Mouse (Mus musculus): ENCODE data around the gene Hsd17b2. TPM values are rescaled to one million over a fixed set of nuclear protein-coding genes. Genes with fewer than 3 reads are reported as not detected.
"Not testable (repeated sequence)": the region's sequence is repeated elsewhere in the genome, so short reads cannot be mapped to it uniquely, and the experiment has no call there.

Hsd17b2 gene
- polyA plus RNA-seq, 1 experiment from 2014 or later = 0.32 TPM

GRCm38 (mm10) chr8:117714604-117715003 lies 12.9 kb downstream of the Hsd17b2 start:
- no peak overlapping the region for H3K9ac ChIP-seq
- H3K4me3 ChIP-seq = no peak overlapping the region
- ATAC-seq (ENCODE audit: extremely low read depth, insufficient number of reproducible peaks, low FRiP score, low TSS enrichment) = no peak
- H3K27ac ChIP-seq (replicated peaks) = no peak overlapping the region
- 73% methylated on average over 5 of the region's 5 CpGs for WGBS
- no peaks in the 10 kb centered on the region for H3K36me3 ChIP-seq
- H3K4me1 ChIP-seq = no peaks in the 10 kb centered on the region
- H3K4me2 ChIP-seq = no peak overlapping the region
- no peaks in the 10 kb centered on the region for H3K9me3 ChIP-seq
- no peaks in the 10 kb centered on the region for H3K27me3 ChIP-seq (replicated peaks)

GRCm38 (mm10) chr8:117715896-117716295 lies 14.2 kb downstream of the Hsd17b2 start:
- Histone ChIP-seq H3K4me1 (no peaks in the 10 kb centered on the region), H3K27ac (replicated peaks) (no peak overlapping the region), H3K9me3 (no peaks in the 10 kb centered on the region), H3K4me2 (no peak overlapping the region), H3K36me3 (no peaks in the 10 kb centered on the region), H3K27me3 (replicated peaks) (no peaks in the 10 kb centered on the region), H3K4me3 (no peak overlapping the region), H3K9ac (no peak overlapping the region)
- ATAC-seq (ENCODE audit: extremely low read depth, insufficient number of reproducible peaks, low FRiP score, low TSS enrichment) = no peak
- WGBS = 67% methylated on average over 5 of the region's 5 CpGs

- Histone ChIP-seq H3K4me1 (no peaks in the 10 kb centered on the region), H3K36me3 (no peaks in the 10 kb centered on the region), H3K27ac (replicated peaks) (no peak overlapping the region), H3K9ac (no peak overlapping the region), H3K4me3 (no peak overlapping the region), H3K9me3 (0 out of 2 replicates have a peak, but pooled peaks cover 2% of the 10 kb centered on the region), H3K27me3 (replicated peaks) (no peaks in the 10 kb centered on the region), H3K4me2 (no peak overlapping the region)
- no peak for ATAC-seq (ENCODE audit: extremely low read depth, insufficient number of reproducible peaks, low FRiP score, low TSS enrichment)
- 69% methylated on average over 14 of the region's 14 CpGs for WGBS
Measured at GRCm38 (mm10) chr8:117718152-117718860, 16.6 kb downstream of the Hsd17b2 start.

GRCm38 (mm10) chr8:117726467-117726866 lies 24.8 kb downstream of the Hsd17b2 start:
- H3K27ac ChIP-seq (replicated peaks) = no peak overlapping the region
- no peaks in the 10 kb centered on the region for H3K27me3 ChIP-seq (replicated peaks)
- H3K4me3 ChIP-seq = no peak overlapping the region
- H3K4me1 ChIP-seq = no peaks in the 10 kb centered on the region
- no peak overlapping the region for H3K9ac ChIP-seq
- ATAC-seq (ENCODE audit: extremely low read depth, insufficient number of reproducible peaks, low FRiP score, low TSS enrichment) = no peak
- H3K4me2 ChIP-seq = no peak overlapping the region
- WGBS = 62% methylated on average over 7 of the region's 7 CpGs
- H3K36me3 ChIP-seq = no peaks in the 10 kb centered on the region
- H3K9me3 ChIP-seq = 0 out of 2 replicates have a peak, but pooled peaks cover 2% of the 10 kb centered on the region

- Histone ChIP-seq H3K36me3 (no peaks in the 10 kb centered on the region), H3K9ac (no peak overlapping the region), H3K27ac (replicated peaks) (no peak overlapping the region), H3K4me1 (no peaks in the 10 kb centered on the region), H3K9me3 (0 out of 2 replicates have a peak, but pooled peaks cover 2% of the 10 kb centered on the region), H3K4me3 (no peak overlapping the region), H3K4me2 (no peak overlapping the region), H3K27me3 (replicated peaks) (no peaks in the 10 kb centered on the region)
- no peak for ATAC-seq (ENCODE audit: extremely low read depth, insufficient number of reproducible peaks, low FRiP score, low TSS enrichment)
- 68% methylated on average over 5 of the region's 5 CpGs for WGBS
Measured at GRCm38 (mm10) chr8:117727561-117727960, 25.9 kb downstream of the Hsd17b2 start.

DNA sequence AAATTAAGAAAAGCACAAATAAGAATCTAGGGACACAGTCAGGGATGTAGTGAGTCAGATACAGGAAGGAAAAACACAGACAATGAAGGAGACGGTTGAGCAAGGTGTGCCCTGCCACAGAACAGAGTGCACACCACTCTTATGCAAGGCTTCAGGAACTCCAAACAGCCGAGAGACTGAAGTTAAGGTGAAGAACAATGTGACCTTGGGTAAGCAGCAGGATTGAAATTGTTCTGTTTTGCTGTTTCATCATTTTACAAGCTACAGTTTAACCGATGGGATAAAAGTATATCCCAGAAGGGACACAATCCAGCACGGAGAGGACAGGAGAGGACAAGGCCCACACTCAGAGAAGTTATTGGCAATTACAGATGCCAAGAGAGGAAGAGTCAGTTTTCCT lies 26.5 kb downstream of the Hsd17b2 start:
- no peaks in the 10 kb centered on the region for H3K9me3 ChIP-seq
- H3K9ac ChIP-seq = no peak overlapping the region
- H3K36me3 ChIP-seq = no peaks in the 10 kb centered on the region
- H3K27ac ChIP-seq (replicated peaks) = no peak overlapping the region
- no peaks in the 10 kb centered on the region for H3K4me1 ChIP-seq
- H3K4me3 ChIP-seq = no peak overlapping the region
- WGBS = 72% methylated on average over 4 of the region's 4 CpGs
- ATAC-seq (ENCODE audit: extremely low read depth, insufficient number of reproducible peaks, low FRiP score, low TSS enrichment) = no peak
- H3K27me3 ChIP-seq (replicated peaks) = no peaks in the 10 kb centered on the region
- no peak overlapping the region for H3K4me2 ChIP-seq

DNA sequence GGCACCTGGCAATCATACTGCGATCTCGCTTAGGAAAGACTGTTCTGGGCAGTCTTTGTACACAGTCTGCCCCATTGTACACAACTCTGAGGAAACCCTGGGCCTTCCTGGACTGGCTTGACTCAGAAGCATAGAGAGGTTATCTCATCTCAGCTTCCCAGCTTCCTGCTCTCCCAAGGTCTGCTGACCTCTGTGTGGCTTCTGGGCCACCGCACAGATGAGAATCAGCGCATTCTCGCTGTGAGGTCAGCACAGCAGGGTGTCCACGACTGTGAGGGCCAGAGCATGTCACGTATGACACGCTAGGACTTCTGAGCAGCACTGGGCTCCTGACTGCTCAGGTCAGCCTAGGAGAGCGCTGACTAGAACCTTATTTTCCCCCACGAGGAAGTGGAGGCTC lies 29.3 kb downstream of the Hsd17b2 start:
- Histone ChIP-seq H3K36me3 (no peaks in the 10 kb centered on the region), H3K9me3 (no peaks in the 10 kb centered on the region), H3K9ac (no peak overlapping the region), H3K4me2 (no peak overlapping the region), H3K27me3 (replicated peaks) (no peaks in the 10 kb centered on the region), H3K4me3 (no peak overlapping the region), H3K27ac (replicated peaks) (no peak overlapping the region), H3K4me1 (no peaks in the 10 kb centered on the region)
- ATAC-seq (ENCODE audit: extremely low read depth, insufficient number of reproducible peaks, low FRiP score, low TSS enrichment) = no peak
- 37% methylated on average over 10 of the region's 10 CpGs for WGBS

- Histone ChIP-seq H3K9me3 (no peaks in the 10 kb centered on the region), H3K27me3 (replicated peaks) (no peaks in the 10 kb centered on the region), H3K36me3 (no peaks in the 10 kb centered on the region), H3K4me1 (no peaks in the 10 kb centered on the region), H3K9ac (no peak overlapping the region), H3K4me3 (no peak overlapping the region), H3K27ac (replicated peaks) (no peak overlapping the region), H3K4me2 (no peak overlapping the region)
- WGBS = 73% methylated on average over 3 of the region's 3 CpGs
- ATAC-seq (ENCODE audit: extremely low read depth, insufficient number of reproducible peaks, low FRiP score, low TSS enrichment) = no peak
Measured at GRCm38 (mm10) chr8:117736657-117737175, 35.0 kb downstream of the Hsd17b2 start.

- WGBS = 85% methylated on average over 1 of the region's 1 CpGs
- not testable (repeated sequence) for H3K4me2 ChIP-seq; H3K36me3 ChIP-seq; H3K27me3 ChIP-seq (replicated peaks); H3K4me1 ChIP-seq; ATAC-seq (ENCODE audit: extremely low read depth, insufficient number of reproducible peaks, low FRiP score, low TSS enrichment); H3K27ac ChIP-seq (replicated peaks); H3K9me3 ChIP-seq; H3K4me3 ChIP-seq; H3K9ac ChIP-seq
Measured at GRCm38 (mm10) chr8:117738206-117738605, 36.5 kb downstream of the Hsd17b2 start.

DNA sequence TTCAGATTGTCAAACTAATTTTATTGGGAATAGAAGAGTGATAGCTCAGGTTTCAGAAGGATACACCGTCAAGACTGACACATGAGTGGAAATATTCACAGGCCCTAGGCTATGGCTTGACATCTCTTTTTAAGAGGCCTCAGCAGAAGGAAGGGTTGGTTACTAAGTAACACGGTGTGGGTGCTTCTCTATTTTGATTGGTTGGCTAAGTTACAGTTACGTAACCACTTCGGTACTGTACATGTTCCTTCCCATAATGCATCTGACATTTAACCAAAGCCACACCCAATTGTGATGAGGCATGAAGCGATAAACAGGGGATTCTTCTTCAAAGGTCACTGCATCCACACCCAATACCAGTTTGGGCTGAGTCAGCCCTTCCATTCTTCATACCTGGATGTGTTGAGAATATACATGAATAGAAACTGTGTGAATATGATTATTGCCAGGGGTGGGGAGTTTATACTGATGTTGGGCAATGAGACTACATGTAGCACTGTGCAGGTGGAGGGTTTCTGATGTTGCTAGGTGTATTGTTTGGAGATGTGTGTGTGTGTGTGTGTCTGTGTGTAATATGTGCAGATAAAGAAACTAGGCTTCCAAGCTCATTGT lies 38.8 kb downstream of the Hsd17b2 start:
- no peaks in the 10 kb centered on the region for H3K9me3 ChIP-seq
- H3K4me2 ChIP-seq = no peak overlapping the region
- H3K4me1 ChIP-seq = peaks cover 8% of the 10 kb centered on the region; the same call in 1 of the 2 replicates
- H3K27ac ChIP-seq (replicated peaks) = no peak overlapping the region
- no peak overlapping the region for H3K9ac ChIP-seq
- no peaks in the 10 kb centered on the region for H3K36me3 ChIP-seq
- H3K27me3 ChIP-seq (replicated peaks) = no peaks in the 10 kb centered on the region
- no peak overlapping the region for H3K4me3 ChIP-seq
- ATAC-seq (ENCODE audit: extremely low read depth, insufficient number of reproducible peaks, low FRiP score, low TSS enrichment) = no peak
- WGBS = 88% methylated on average over 5 of the region's 5 CpGs

- Histone ChIP-seq H3K9ac (no peak overlapping the region), H3K4me3 (no peak overlapping the region), H3K27me3 (replicated peaks) (no peaks in the 10 kb centered on the region), H3K4me2 (no peak overlapping the region), H3K4me1 (peaks cover 8% of the 10 kb centered on the region; the same call in 1 of the 2 replicates), H3K27ac (replicated peaks) (no peak overlapping the region), H3K36me3 (no peaks in the 10 kb centered on the region), H3K9me3 (no peaks in the 10 kb centered on the region)
- whole genome bisulfite sequencing = 63% methylated on average over 15 of the region's 15 CpGs
- no peak for ATAC-seq (ENCODE audit: extremely low read depth, insufficient number of reproducible peaks, low FRiP score, low TSS enrichment)
Measured at GRCm38 (mm10) chr8:117742431-117743012, 40.8 kb downstream of the Hsd17b2 start.
